Mouse (Mus musculus): ENCODE results near the gene Olfr23. TPM values are rescaled to one million over a fixed set of nuclear protein-coding genes. Genes with fewer than 3 reads are reported as not detected.

The Olfr23 gene
- polyA plus RNA-seq (2014; fragmentation: Illumina TruSeq; extraction: RNeasy Lipid Tissue Mini Kit (QIAGEN cat#74804)), result not detected

DNA sequence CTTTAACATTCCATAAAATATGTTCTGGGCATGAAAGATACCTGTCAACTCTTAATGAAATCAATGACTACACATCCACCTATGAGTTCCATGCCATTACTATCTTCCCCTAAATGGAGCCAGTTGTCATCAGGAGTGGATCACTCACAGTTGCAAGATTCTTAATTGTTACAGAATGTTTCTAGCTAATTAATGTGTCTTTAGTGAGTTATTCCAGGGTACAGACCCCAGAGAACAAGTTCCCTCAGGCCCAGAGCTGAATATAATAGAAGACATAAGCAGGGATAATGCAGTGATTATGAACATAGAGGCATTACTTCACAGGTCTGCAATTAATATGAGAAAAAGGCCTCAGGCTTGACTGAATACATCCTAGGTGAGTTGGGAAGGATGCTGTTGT lies at the start of gene Olfr23:
Olfr23 (plus strand) TSS at position 301 of the 400 bp plus-strand sequence.

GRCm38 (mm10) chr11:73890671-73891070 lies 45.8 kb upstream of the Olfr23 start, which contains the start of gene Olfr394:
Gene Olfr394, minus strand, starts transcription at chr11:73890771.

GRCm38 (mm10) chr11:73909199-73909598 lies 27.3 kb upstream of the Olfr23 start, which contains the start of gene Olfr395:
Gene Olfr395, minus strand, starts transcription at chr11:73909299.

GRCm38 (mm10) chr11:73960517-73960916 lies 24.0 kb downstream of the Olfr23 start, which contains the start of gene Olfr397:
Gene Olfr397, plus strand, starts transcription at chr11:73960817.

GRCm38 (mm10) chr11:73990307-73990706 lies 53.8 kb downstream of the Olfr23 start, which contains the start of gene Olfr398:
Gene Olfr398, minus strand, starts transcription at chr11:73990407.

Other genes with a start within 250 kb of the Olfr23 start
- gene Zfp735, start 247.9 kb upstream of the Olfr23 start, polyA plus RNA-seq (2014; fragmentation: Illumina TruSeq; extraction: RNeasy Lipid Tissue Mini Kit (QIAGEN cat#74804)), result 8.8 TPM
- not detected for gene Olfr389, start 156.0 kb upstream of the Olfr23 start, polyA plus RNA-seq (2014; fragmentation: Illumina TruSeq; extraction: RNeasy Lipid Tissue Mini Kit (QIAGEN cat#74804))
- not detected for gene Olfr390, start 153.7 kb upstream of the Olfr23 start, polyA plus RNA-seq (2014; fragmentation: Illumina TruSeq; extraction: RNeasy Lipid Tissue Mini Kit (QIAGEN cat#74804))
- gene Olfr391-ps, start 133.6 kb upstream of the Olfr23 start, polyA plus RNA-seq (2014; fragmentation: Illumina TruSeq; extraction: RNeasy Lipid Tissue Mini Kit (QIAGEN cat#74804)), result not detected
- gene Olfr392, start 119.6 kb upstream of the Olfr23 start, polyA plus RNA-seq (2014; fragmentation: Illumina TruSeq; extraction: RNeasy Lipid Tissue Mini Kit (QIAGEN cat#74804)), result not detected
- gene Olfr393, start 85.2 kb upstream of the Olfr23 start, polyA plus RNA-seq (2014; fragmentation: Illumina TruSeq; extraction: RNeasy Lipid Tissue Mini Kit (QIAGEN cat#74804)), result not detected
- gene Olfr394, start 45.9 kb upstream of the Olfr23 start, polyA plus RNA-seq (2014; fragmentation: Illumina TruSeq; extraction: RNeasy Lipid Tissue Mini Kit (QIAGEN cat#74804)), result not detected
- not detected for gene Olfr395, start 27.4 kb upstream of the Olfr23 start, polyA plus RNA-seq (2014; fragmentation: Illumina TruSeq; extraction: RNeasy Lipid Tissue Mini Kit (QIAGEN cat#74804))
- gene Olfr397, start 24.1 kb downstream of the Olfr23 start, polyA plus RNA-seq (2014; fragmentation: Illumina TruSeq; extraction: RNeasy Lipid Tissue Mini Kit (QIAGEN cat#74804)), result not detected
- gene Olfr398, start 53.7 kb downstream of the Olfr23 start, polyA plus RNA-seq (2014; fragmentation: Illumina TruSeq; extraction: RNeasy Lipid Tissue Mini Kit (QIAGEN cat#74804)), result not detected
- not detected for gene Olfr139, start 119.9 kb downstream of the Olfr23 start, polyA plus RNA-seq (2014; fragmentation: Illumina TruSeq; extraction: RNeasy Lipid Tissue Mini Kit (QIAGEN cat#74804))
- not detected for gene Olfr399, start 119.9 kb downstream of the Olfr23 start, polyA plus RNA-seq (2014; fragmentation: Illumina TruSeq; extraction: RNeasy Lipid Tissue Mini Kit (QIAGEN cat#74804))
- gene Zfp616, start 133.3 kb downstream of the Olfr23 start, polyA plus RNA-seq (2014; fragmentation: Illumina TruSeq; extraction: RNeasy Lipid Tissue Mini Kit (QIAGEN cat#74804)), result 7.3 TPM
- gene Olfr401, start 177.0 kb downstream of the Olfr23 start, polyA plus RNA-seq (2014; fragmentation: Illumina TruSeq; extraction: RNeasy Lipid Tissue Mini Kit (QIAGEN cat#74804)), result not detected
- not detected for gene Olfr402, start 216.9 kb downstream of the Olfr23 start, polyA plus RNA-seq (2014; fragmentation: Illumina TruSeq; extraction: RNeasy Lipid Tissue Mini Kit (QIAGEN cat#74804))
- not detected for gene Olfr403, start 249.6 kb downstream of the Olfr23 start, polyA plus RNA-seq (2014; fragmentation: Illumina TruSeq; extraction: RNeasy Lipid Tissue Mini Kit (QIAGEN cat#74804))

All from ovary, adult 10 weeks (tissue).